Comparison of ENCODE assay signal across 8 mouse cellular contexts in genomic region chr1:135136500-135136899, GRCm38 (mm10). TPM values are rescaled to one million over a fixed set of nuclear protein-coding genes. Genes with fewer than 3 reads are reported as not detected.
DNase-seq lines count a peak whose midpoint lies in the region; ATAC-seq lines count a peak whose summit lies in the region.

No protein-coding gene starts in this region.

- no peak overlapping the region for H3K4me2 ChIP-seq in hindbrain, embryonic 16.5 days (ENCODE audit: low read length)
- H3K4me2 ChIP-seq in lung, embryonic 16.5 days (ENCODE audit: low read depth, low read length): no peak overlapping the region

- ATAC-seq in hindbrain, embryonic 16.5 days: peak; percentile 67; the same call in 1 of the 2 replicates
- 0 out of 2 replicates have a peak, but pooled peaks have one; percentile 11 for ATAC-seq in lung, embryonic 16.5 days (ENCODE audit: low read depth)

- H3K27ac ChIP-seq in embryonic facial prominence, embryonic 10.5 days (replicated peaks): no peak overlapping the region
- no peak overlapping the region for H3K27ac ChIP-seq in hindbrain, embryonic 16.5 days (ENCODE audit: low read depth, low read length)
- H3K27ac ChIP-seq in lung, embryonic 16.5 days (ENCODE audit: low read length): no peak overlapping the region

- no peak overlapping the region for H3K4me3 ChIP-seq in embryonic facial prominence, embryonic 10.5 days
- no peak overlapping the region for H3K4me3 ChIP-seq in hindbrain, embryonic 16.5 days (ENCODE audit: low read length)
- no peak overlapping the region for H3K4me3 ChIP-seq in lung, embryonic 16.5 days (ENCODE audit: low read length)

- 18% methylated on average over 1 of the region's 1 CpGs for WGBS in embryonic facial prominence, embryonic 10.5 days
- WGBS in hindbrain, embryonic 16.5 days: 0% methylated on average over 1 of the region's 1 CpGs
- 3% methylated on average over 1 of the region's 1 CpGs for WGBS in lung, embryonic 16.5 days

- H3K9ac ChIP-seq in hindbrain, embryonic 16.5 days (ENCODE audit: low read depth, low read length): no peak overlapping the region
- no peak overlapping the region for H3K9ac ChIP-seq in lung, embryonic 16.5 days (ENCODE audit: low read length)

- peak; percentile 39 for DNase-seq in ovary, postnatal 10 days (ENCODE audit: low spot score)
- no peak for DNase-seq in ovary, adult 18-20 months (ENCODE audit: low spot score)
- DNase-seq in adrenal gland, postnatal 10 days: peak; percentile 78
- DNase-seq in embryonic facial prominence, embryonic 10.5 days (ENCODE audit: low spot score): peak; percentile 85
- DNase-seq in ovary, postnatal 36 days (ENCODE audit: low spot score): peak; percentile 59
- DNase-seq in yolk sac, embryonic 10.5 days (ENCODE audit: low spot score): peak; percentile 57

- no peaks in the 10 kb centered on the region for H3K36me3 ChIP-seq in embryonic facial prominence, embryonic 10.5 days (replicated peaks)
- no peaks in the 10 kb centered on the region for H3K36me3 ChIP-seq in hindbrain, embryonic 16.5 days (ENCODE audit: control insufficient read depth, insufficient read depth, low read length)
- no peaks in the 10 kb centered on the region for H3K36me3 ChIP-seq in lung, embryonic 16.5 days (ENCODE audit: control insufficient read depth, insufficient read depth, low read length)

- peaks cover 6% of the 10 kb centered on the region for H3K27me3 ChIP-seq in embryonic facial prominence, embryonic 10.5 days (replicated peaks; ENCODE audit: low read depth, poor library complexity, severe bottlenecking)
- no peaks in the 10 kb centered on the region for H3K27me3 ChIP-seq in hindbrain, embryonic 16.5 days (replicated peaks; ENCODE audit: control insufficient read depth, insufficient read depth, low read length)
- no peaks in the 10 kb centered on the region for H3K27me3 ChIP-seq in lung, embryonic 16.5 days (ENCODE audit: control insufficient read depth, insufficient read depth, low read depth, low read length)

- H3K9me3 ChIP-seq in embryonic facial prominence, embryonic 10.5 days: no peaks in the 10 kb centered on the region
- H3K9me3 ChIP-seq in hindbrain, embryonic 16.5 days (ENCODE audit: control insufficient read depth, low read length): no peaks in the 10 kb centered on the region
- H3K9me3 ChIP-seq in lung, embryonic 16.5 days (ENCODE audit: control insufficient read depth, low read length): no peaks in the 10 kb centered on the region

- H3K4me1 ChIP-seq in embryonic facial prominence, embryonic 10.5 days: peaks cover 18% of the 10 kb centered on the region
- H3K4me1 ChIP-seq in hindbrain, embryonic 16.5 days (ENCODE audit: control insufficient read depth, insufficient read depth, low read depth, low read length): no peaks in the 10 kb centered on the region; the same call in 1 of the 2 replicates
- H3K4me1 ChIP-seq in lung, embryonic 16.5 days (replicated peaks; ENCODE audit: control insufficient read depth, insufficient read depth, low read length): no peaks in the 10 kb centered on the region

RNA-seq across cellular contexts. Expression of gene Ptpn7, which starts 4.0 kb away (rescaled TPM):
- total RNA-seq in adrenal gland, postnatal 10 days (2021): 1 to 10 TPM; 1.8 to 2.5 TPM
- 1.3 and 2.1 TPM in 2 replicates for polyA plus RNA-seq in embryonic facial prominence, embryonic 10.5 days (2016; fragmentation: Nextera tagmentation; extraction: Ambion mirVana)
- 0.24 and 0.30 TPM in 2 replicates for polyA plus RNA-seq in hindbrain, embryonic 16.5 days (2015; fragmentation: Nextera tagmentation; extraction: Ambion mirVana)
- 4.4 and 6.1 TPM in 2 replicates for polyA plus RNA-seq in lung, embryonic 16.5 days (2015; fragmentation: Nextera tagmentation; extraction: Ambion mirVana)

RNA-seq across cellular contexts. Expression of gene Arl8a, which starts 10.1 kb away (rescaled TPM):
- 10 to 100 TPM; 49.2 to 57.7 TPM for total RNA-seq in adrenal gland, postnatal 10 days (2021)
- 48.3 and 50.3 TPM in 2 replicates for polyA plus RNA-seq in embryonic facial prominence, embryonic 10.5 days (2016; fragmentation: Nextera tagmentation; extraction: Ambion mirVana)
- polyA plus RNA-seq in hindbrain, embryonic 16.5 days (2015; fragmentation: Nextera tagmentation; extraction: Ambion mirVana): 329 and 392 TPM in 2 replicates
- 37.4 and 42.9 TPM in 2 replicates for polyA plus RNA-seq in lung, embryonic 16.5 days (2015; fragmentation: Nextera tagmentation; extraction: Ambion mirVana)

RNA-seq across cellular contexts. Expression of gene Gpr37l1, which starts 31.0 kb away (rescaled TPM):
- 1 to 10 TPM; 1.3 to 2.8 TPM for total RNA-seq in adrenal gland, postnatal 10 days (2021)
- not detected in 2 replicates for polyA plus RNA-seq in embryonic facial prominence, embryonic 10.5 days (2016; fragmentation: Nextera tagmentation; extraction: Ambion mirVana)
- polyA plus RNA-seq in hindbrain, embryonic 16.5 days (2015; fragmentation: Nextera tagmentation; extraction: Ambion mirVana): 2.7 and 6.1 TPM in 2 replicates
- polyA plus RNA-seq in lung, embryonic 16.5 days (2015; fragmentation: Nextera tagmentation; extraction: Ambion mirVana): not detected in 2 replicates

RNA-seq across cellular contexts. Expression of gene Lgr6, which starts 31.4 kb away (rescaled TPM):
- total RNA-seq in adrenal gland, postnatal 10 days (2021): 10 to 100 TPM; 20.5 to 28.4 TPM
- polyA plus RNA-seq in embryonic facial prominence, embryonic 10.5 days (2016; fragmentation: Nextera tagmentation; extraction: Ambion mirVana): 0.73 and 1.1 TPM in 2 replicates
- 1.4 and 1.7 TPM in 2 replicates for polyA plus RNA-seq in hindbrain, embryonic 16.5 days (2015; fragmentation: Nextera tagmentation; extraction: Ambion mirVana)
- 9.2 and 9.9 TPM in 2 replicates for polyA plus RNA-seq in lung, embryonic 16.5 days (2015; fragmentation: Nextera tagmentation; extraction: Ambion mirVana)
